Mouse (Mus musculus): Measurements from ENCODE around the gene Slpi. TPM values are rescaled to one million over a fixed set of nuclear protein-coding genes. Genes with fewer than 3 reads are reported as not detected.

Slpi gene
- polyA plus RNA-seq (2017; shearing (Covaris generic)): 10 to 100 TPM in 1 of 2 experiments, 1 to 10 TPM in 1; 1.5 to 18.8 TPM

GRCm38 (mm10) chr2:164389020-164389419 is at the start of gene Slpi:
Slpi (minus strand) TSS chr2:164389095.

GRCm38 (mm10) chr2:164405060-164405459 is 16.2 kb upstream of the Slpi start, which contains the start of gene Matn4:
Matn4 (minus strand) TSS chr2:164405160.

GRCm38 (mm10) chr2:164402906-164403305 is 14.0 kb upstream of the Slpi start, which contains the start of gene Rbpjl:
Rbpjl (plus strand) TSS chr2:164403141.

GRCm38 (mm10) chr2:164332440-164332839 is 56.5 kb downstream of the Slpi start, which contains the start of gene Svs5:
Svs5 (plus strand) TSS chr2:164332740.

GRCm38 (mm10) chr2:164316451-164316850 is 72.4 kb downstream of the Slpi start, which contains the start of gene Svs6:
Svs6 (plus strand) TSS chr2:164316751.

Other genes starting within 250 kb of the Slpi start
- gene Kcns1, start 218.0 kb downstream of the Slpi start, polyA plus RNA-seq (2017; shearing (Covaris generic)): 1 to 10 TPM in 1 of 2 experiments, under 1 TPM in 1; 0.31 to 1.5 TPM
- gene Wfdc5, start 206.4 kb downstream of the Slpi start, polyA plus RNA-seq (2017; shearing (Covaris generic)): 1 to 10 TPM in 1 of 2 experiments, not detected in 1; 1.8 TPM
- gene Wfdc12, start 198.5 kb downstream of the Slpi start, polyA plus RNA-seq (2017; shearing (Covaris generic)): 100 to 1,000 TPM in 1 of 2 experiments, 1 to 10 TPM in 1; 1.4 to 102 TPM
- gene Wfdc15a, start 189.0 kb downstream of the Slpi start, polyA plus RNA-seq (2017; shearing (Covaris generic)): not detected
- gene Wfdc15b, start 167.4 kb downstream of the Slpi start, polyA plus RNA-seq (2017; shearing (Covaris generic)): not detected
- gene Svs2, start 150.6 kb downstream of the Slpi start, polyA plus RNA-seq (2017; shearing (Covaris generic)): not detected
- 1 to 10 TPM in 1 of 2 experiments, not detected in 1; 1.1 TPM for gene Svs3b, start 132.5 kb downstream of the Slpi start, polyA plus RNA-seq (2017; shearing (Covaris generic))
- gene Svs4, start 110.6 kb downstream of the Slpi start, polyA plus RNA-seq (2017; shearing (Covaris generic)): not detected
- not detected for gene Svs3a, start 99.8 kb downstream of the Slpi start, polyA plus RNA-seq (2017; shearing (Covaris generic))
- gene Svs6, start 72.3 kb downstream of the Slpi start, polyA plus RNA-seq (2017; shearing (Covaris generic)): not detected
- under 1 TPM in 1 of 2 experiments, not detected in 1; 0.56 TPM for gene Svs5, start 56.4 kb downstream of the Slpi start, polyA plus RNA-seq (2017; shearing (Covaris generic))
- gene Rbpjl, start 14.0 kb upstream of the Slpi start, polyA plus RNA-seq (2017; shearing (Covaris generic)): under 1 TPM in 1 of 2 experiments, not detected in 1; 0.66 TPM
- under 1 TPM; 0.11 to 0.73 TPM for gene Matn4, start 16.1 kb upstream of the Slpi start, polyA plus RNA-seq (2017; shearing (Covaris generic))
- gene Sdc4, start 54.8 kb upstream of the Slpi start, polyA plus RNA-seq (2017; shearing (Covaris generic)): 10 to 100 TPM in 1 of 2 experiments, 1 to 10 TPM in 1; 2.2 to 24.3 TPM
- gene Sys1, start 67.9 kb upstream of the Slpi start, polyA plus RNA-seq (2017; shearing (Covaris generic)): 10 to 100 TPM; 81.2 to 96.0 TPM
- 10 to 100 TPM; 19.7 to 21.3 TPM for gene Gm20458, start 71.9 kb upstream of the Slpi start, polyA plus RNA-seq (2017; shearing (Covaris generic))
- gene Trp53tg5, start 84.6 kb upstream of the Slpi start, polyA plus RNA-seq (2017; shearing (Covaris generic)): under 1 TPM; 0.41 to 0.62 TPM
- gene Dbndd2, start 97.0 kb upstream of the Slpi start, polyA plus RNA-seq (2017; shearing (Covaris generic)): 1 to 10 TPM; 6.3 to 6.8 TPM
- gene Pigt, start 108.4 kb upstream of the Slpi start, polyA plus RNA-seq (2017; shearing (Covaris generic)): 10 to 100 TPM; 27.1 to 28.8 TPM
- 1 to 10 TPM in 1 of 2 experiments, not detected in 1; 3.3 TPM for gene Wfdc2, start 173.3 kb upstream of the Slpi start, polyA plus RNA-seq (2017; shearing (Covaris generic))
- gene Spint3, start 184.4 kb upstream of the Slpi start, polyA plus RNA-seq (2017; shearing (Covaris generic)): not detected
- not detected for gene Wfdc6a, start 196.4 kb upstream of the Slpi start, polyA plus RNA-seq (2017; shearing (Covaris generic))
- gene Eppin, start 204.5 kb upstream of the Slpi start, polyA plus RNA-seq (2017; shearing (Covaris generic)): not detected
- 1 to 10 TPM in 1 of 2 experiments, not detected in 1; 3.0 TPM for gene Wfdc6b, start 224.4 kb upstream of the Slpi start, polyA plus RNA-seq (2017; shearing (Covaris generic))
- gene Wfdc8, start 224.5 kb upstream of the Slpi start, polyA plus RNA-seq (2017; shearing (Covaris generic)): 1 to 10 TPM in 1 of 2 experiments, not detected in 1; 1.6 TPM
- not detected for gene Wfdc16, start 249.7 kb upstream of the Slpi start, polyA plus RNA-seq (2017; shearing (Covaris generic))

Data from inflammation-experienced regulatory T-cells (primary cell).